Mouse (Mus musculus) cortical plate, adult 2 months (tissue): ENCODE measurements at regions not wholly inside any gene's neighbourhood (a gene's known extent, or its start where the extent isn't known, plus 50 kb on each side); places are given as distances from the start of the nearest gene placed in this dataset.

Experiments used
- H3K27ac ChIP-seq: fragments of 200-500 bp; 2 replicates; pipeline ENCODE4 v1.5.1; 2012; ENCODE audit warnings: low read length, control low read depth, inconsistent platforms; ENCODE audit not compliant: insufficient read depth
- H3K4me1 ChIP-seq: fragments of 200-500 bp; 2 replicates; pipeline ENCODE4 v1.6.1; 2011; ENCODE audit warnings: low read length; ENCODE audit not compliant: control insufficient read depth, insufficient read depth
- H3K4me3 ChIP-seq: fragments of 200-500 bp; 2 replicates; pipeline ENCODE4 v1.5.1; 2011; ENCODE audit warnings: mild to moderate bottlenecking, low read length, control low read depth; ENCODE audit not compliant: insufficient read depth
- CTCF ChIP-seq: fragments of 200-500 bp; IDR thresholded peaks from 2 replicates; pipeline ENCODE4 v1.5.1; 2011; ENCODE audit warnings: mild to moderate bottlenecking, control low read depth, low read length; ENCODE audit not compliant: insufficient read depth; ENCODE audit errors: extremely low read depth
- POLR2A ChIP-seq: fragments of 200-500 bp; IDR thresholded peaks from 2 replicates; pipeline ENCODE4 v1.6.1; 2011; ENCODE audit warnings: mild to moderate bottlenecking, low read length, control low read depth; ENCODE audit not compliant: insufficient read depth; ENCODE audit errors: extremely low read depth

DNA sequence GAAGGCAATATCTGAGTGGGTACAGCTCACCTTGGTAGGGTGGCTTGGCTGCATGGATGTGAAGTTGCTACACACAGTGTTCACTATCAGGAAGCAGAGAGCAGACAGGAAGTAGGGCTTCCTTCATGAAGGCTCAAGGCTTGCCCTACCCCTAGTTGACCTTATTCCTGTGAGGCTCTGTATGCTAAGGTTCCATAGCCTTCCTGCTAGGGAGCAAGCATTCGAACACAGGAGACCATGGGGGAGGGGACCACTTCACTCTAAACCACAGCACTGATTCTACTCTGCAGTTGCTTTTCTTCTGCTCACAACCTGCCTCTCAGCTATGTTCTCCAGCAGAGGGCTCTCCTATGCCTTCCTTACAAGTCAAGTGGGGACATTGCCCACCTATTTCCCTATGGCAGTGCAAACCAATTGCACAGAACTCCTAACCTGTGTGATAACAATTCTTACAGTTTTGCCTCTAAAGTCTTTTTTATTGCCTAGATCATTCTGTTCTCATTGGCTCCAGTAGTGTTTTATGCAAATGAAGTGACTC lies 297.0 kb upstream of the Chd6 start:
- H3K27ac ChIP-seq = no peak overlapping the region
- H3K4me3 ChIP-seq = no peak overlapping the region
- TF ChIP-seq POLR2A (no peak), CTCF (peak; percentile 36; the same call in 1 of the 2 replicates)
- H3K4me1 ChIP-seq = no peaks in the 10 kb centered on the region

DNA sequence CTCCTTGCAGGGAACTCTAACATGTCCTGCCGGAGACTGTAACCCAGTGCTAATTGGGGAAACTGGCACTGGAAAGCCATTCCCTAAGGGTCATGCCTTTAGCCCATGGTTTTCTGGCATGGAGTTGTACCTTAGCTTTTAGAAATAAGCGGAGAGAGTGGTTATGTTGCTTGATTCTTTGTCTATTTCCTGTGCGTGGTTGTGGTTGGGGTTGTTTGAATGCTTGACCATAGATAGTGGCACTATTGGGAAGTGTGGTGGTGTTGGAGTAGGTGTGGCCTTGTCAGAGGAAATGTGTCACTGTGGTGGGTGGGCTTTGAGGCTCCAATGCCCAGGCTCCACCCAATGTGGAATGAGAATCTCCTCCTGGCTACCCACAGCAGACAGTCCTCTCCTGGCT lies 289.2 kb upstream of the Chd6 start:
- Histone ChIP-seq H3K27ac (no peak overlapping the region), H3K4me3 (no peak overlapping the region), H3K4me1 (no peaks in the 10 kb centered on the region)
- TF ChIP-seq CTCF (no peak), POLR2A (no peak)

DNA sequence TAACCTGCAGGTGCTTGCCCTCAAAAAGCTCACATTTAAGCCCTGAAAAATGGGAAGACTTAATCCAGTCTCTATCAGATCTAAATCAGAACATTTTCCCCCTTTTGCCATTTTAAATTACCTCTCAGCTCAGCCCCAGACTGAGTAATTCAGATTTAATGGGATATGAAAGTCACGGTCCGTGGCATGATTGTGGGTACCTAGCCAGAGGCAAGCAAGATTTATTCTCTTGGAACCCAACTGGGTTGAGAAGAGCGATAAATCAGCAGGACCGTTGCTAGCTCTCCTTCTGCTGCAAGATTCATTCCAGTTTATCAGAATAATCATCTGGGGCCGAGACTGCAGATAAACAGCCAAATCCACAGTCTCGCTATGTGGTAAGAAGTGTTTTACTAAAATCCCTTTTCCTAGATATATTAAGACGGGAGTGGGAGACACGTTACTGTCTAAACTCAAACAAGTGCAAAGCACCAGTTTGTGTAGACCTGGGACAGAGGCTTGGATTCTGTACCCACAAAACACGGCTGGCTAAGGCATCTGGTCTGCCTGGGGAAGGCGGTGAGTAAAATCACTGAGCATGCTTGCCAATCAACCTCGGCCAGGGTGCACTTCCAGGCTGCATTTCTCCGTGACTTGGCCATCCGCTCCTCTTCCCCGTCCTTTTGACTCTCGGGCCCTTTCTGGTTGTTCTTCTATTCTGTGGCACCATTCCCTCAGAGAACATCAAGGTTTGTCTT lies 282.2 kb upstream of the Chd6 start:
- TF ChIP-seq CTCF = no peak
- TF ChIP-seq POLR2A = no peak
- Histone ChIP-seq H3K4me1 (no peaks in the 10 kb centered on the region), H3K27ac (no peak overlapping the region), H3K4me3 (no peak overlapping the region)

DNA sequence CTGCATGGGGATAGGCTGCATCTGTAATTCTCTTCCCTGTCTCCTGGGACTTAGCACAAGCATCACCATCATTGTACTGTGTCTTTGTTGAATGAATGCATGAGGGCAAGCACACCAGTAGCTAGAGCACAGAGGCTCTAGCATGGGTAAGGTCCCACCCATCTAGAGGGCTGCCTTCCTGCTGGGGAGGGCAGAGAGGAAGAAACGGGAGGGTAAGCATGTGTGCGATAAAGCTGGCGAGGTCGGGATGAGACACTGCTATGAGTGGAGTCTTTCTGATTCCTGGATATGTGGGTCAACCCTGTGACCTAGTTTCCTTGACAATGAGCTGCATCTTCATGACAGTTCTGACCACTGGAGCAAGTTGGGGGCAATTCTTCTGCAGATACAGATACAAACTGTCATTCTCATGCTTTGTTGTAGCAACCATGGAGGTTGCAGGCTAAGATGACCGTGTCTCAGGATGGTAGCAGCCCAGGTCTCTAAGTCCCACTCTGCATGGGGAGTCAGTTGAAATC lies 280.5 kb upstream of the Chd6 start:
- Histone ChIP-seq H3K4me1 (no peaks in the 10 kb centered on the region), H3K27ac (no peak overlapping the region), H3K4me3 (no peak overlapping the region)
- TF ChIP-seq CTCF (no peak), POLR2A (no peak)

DNA sequence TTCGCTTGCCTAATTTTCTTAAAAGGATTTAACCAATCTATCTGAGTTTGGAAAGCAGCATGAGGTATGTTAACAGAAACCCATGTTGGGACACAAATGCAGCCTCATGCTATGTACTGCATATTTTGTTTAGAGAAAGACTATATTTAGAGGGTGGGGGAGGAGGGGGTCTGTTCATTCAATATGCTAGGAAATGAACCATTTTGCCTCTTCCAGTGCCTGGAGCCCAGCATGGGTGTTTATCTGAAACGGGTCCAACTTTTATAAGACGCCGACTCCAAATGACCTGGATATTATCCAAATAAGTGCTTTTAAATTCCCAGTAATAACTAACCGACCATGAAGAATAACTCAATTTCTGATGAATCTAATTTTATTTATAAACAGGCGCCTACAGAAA lies 278.2 kb upstream of the Chd6 start:
- TF ChIP-seq CTCF (no peak), POLR2A (no peak)
- Histone ChIP-seq H3K4me3 (no peak overlapping the region), H3K27ac (no peak overlapping the region), H3K4me1 (no peaks in the 10 kb centered on the region)

DNA sequence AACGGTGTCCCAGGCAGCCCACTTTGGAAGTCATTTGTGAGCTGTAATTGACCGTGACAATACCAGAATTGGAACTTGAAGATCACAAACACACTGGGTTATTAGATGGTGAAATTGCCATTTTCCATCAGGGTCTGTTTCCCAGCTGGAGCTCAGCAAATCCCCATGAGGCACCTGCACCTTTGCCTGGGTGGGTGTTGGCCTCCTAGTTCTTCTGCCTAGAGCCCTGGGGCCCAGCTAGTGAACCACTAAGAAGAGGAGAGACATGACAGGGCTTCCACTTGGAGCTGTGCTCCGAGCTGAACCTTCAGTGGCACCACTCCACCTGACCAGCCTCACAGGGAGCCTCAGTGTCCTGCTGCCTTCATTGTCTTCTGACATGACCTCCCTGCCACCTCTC lies 273.5 kb upstream of the Chd6 start:
- Histone ChIP-seq H3K4me3 (no peak overlapping the region), H3K27ac (no peak overlapping the region), H3K4me1 (no peaks in the 10 kb centered on the region)
- TF ChIP-seq CTCF (no peak), POLR2A (no peak)

DNA sequence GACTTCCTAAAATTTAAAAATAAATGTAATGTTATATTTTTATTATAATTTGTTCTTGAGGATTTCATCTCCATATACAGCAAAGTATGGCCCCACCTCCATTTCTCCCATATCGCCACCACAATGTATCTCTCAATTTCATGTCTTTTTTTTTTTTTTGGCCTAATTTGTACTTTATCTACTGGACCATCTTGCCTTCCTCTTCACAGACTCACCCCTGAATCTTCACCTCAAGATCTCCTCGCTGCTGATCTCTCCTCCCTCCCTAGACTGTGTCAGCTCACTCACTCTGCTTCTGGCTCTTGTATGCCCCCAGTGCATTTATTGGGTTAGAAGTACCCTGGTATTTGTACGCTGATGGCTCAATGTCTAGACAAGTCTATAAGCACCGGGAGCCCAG lies 269.4 kb upstream of the Chd6 start:
- H3K4me1 ChIP-seq = no peaks in the 10 kb centered on the region
- H3K4me3 ChIP-seq = no peak overlapping the region
- H3K27ac ChIP-seq = no peak overlapping the region
- no peak for TF ChIP-seq POLR2A
- TF ChIP-seq CTCF = no peak

DNA sequence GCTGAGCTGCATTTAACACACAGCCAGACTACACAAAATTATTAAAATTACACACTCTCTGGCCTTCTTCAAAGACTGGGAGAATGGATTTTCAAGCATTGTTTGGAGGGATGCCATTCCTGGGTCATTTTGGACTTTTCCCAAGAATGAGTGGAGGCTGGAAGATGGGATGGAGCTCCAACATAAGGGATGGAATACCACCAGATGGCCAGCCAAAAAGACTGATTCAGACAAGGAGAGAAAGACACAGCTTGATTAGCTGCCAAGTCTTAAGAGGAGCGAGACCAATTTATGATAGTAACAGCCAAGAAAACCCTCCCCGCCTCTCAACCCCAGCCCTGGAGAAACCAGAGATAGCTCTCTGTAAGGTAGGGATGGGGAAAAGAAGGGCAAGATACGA lies 253.4 kb upstream of the Chd6 start:
- H3K27ac ChIP-seq = no peak overlapping the region
- no peak for TF ChIP-seq CTCF
- no peak for TF ChIP-seq POLR2A
- no peaks in the 10 kb centered on the region; the same call in 1 of the 2 replicates for H3K4me1 ChIP-seq
- H3K4me3 ChIP-seq = no peak overlapping the region

DNA sequence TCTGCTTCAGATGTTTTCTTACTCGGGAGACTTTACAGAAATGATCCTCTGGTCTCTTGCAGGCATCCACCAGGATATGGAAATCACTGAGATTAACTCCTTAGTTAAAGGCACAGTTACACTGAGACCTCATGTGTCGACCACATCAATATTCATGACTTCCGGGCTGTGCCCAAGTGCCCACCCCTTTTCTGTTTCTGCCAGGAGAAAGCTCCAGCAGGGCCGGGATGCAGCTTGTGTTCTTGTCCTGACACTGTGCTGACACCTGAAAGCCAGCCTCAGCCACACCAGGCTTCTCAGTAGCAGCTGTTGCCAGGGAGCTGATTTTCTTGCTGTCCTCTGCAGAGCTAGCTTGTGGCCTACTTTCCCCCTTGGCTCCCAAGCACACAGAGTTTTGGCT lies 240.2 kb upstream of the Chd6 start:
- Histone ChIP-seq H3K4me1 (no peaks in the 10 kb centered on the region), H3K4me3 (no peak overlapping the region)
- TF ChIP-seq CTCF (no peak), POLR2A (no peak)

DNA sequence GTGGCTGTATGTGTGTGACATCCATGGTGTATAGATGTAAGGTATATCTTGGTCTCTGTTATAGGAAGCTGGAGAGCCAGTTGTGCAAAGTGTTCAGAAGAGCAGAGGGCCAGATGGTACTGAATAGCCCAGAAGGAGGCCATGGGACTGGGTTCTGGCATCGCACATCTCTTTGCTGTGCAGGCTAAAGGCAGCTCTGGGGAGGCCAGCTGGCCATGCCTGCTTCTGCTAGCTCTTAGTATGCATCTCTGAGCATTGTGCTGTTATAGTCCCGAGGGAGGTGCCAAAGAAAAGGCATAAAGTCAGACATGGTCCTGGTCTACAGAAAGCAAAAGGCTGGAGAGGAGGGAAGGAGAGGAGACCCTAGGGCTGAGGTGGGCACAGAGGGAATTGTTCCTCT lies 235.1 kb upstream of the Chd6 start:
- TF ChIP-seq POLR2A (no peak), CTCF (no peak)
- H3K4me1 ChIP-seq = no peaks in the 10 kb centered on the region
- no peak overlapping the region for H3K4me3 ChIP-seq
- no peak overlapping the region for H3K27ac ChIP-seq

More for the DNA sequence above, 240.2 kb upstream of the Chd6 start:
- H3K27ac ChIP-seq = no peak overlapping the region
